Mouse (Mus musculus) frontal cortex, postnatal 10 days (tissue): ENCODE results near the gene Pmfbp1.

Source experiments
- DNase-seq, 2 experiments: peaks; one replicate each; pipeline ENCODE4 v3.0.0; 2022; ENCODE audit warnings: low spot score in 2 of 2, mixed read lengths in 1 of 2

Gene Pmfbp1

DNA sequence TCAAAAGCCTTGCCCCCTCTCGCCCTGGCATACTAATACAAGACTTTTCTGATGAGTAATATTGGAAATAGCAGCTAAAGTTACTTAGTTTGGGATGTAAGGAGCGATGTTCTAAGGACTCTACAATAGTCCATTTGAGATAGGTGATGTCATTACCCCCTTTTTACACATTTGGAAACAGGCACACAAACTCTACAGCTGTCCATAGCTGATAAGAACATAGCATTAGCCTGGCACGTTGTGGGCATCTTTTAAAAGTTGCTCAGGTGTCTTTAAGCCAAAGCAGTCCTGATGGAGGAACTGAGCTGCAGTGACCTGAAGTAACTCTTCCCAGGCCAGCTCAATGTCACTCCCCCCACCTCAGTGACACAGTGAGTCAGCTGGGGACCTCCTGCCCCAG, 97.5 kb downstream of the Pmfbp1 start:
- no peak for DNase-seq

DNA sequence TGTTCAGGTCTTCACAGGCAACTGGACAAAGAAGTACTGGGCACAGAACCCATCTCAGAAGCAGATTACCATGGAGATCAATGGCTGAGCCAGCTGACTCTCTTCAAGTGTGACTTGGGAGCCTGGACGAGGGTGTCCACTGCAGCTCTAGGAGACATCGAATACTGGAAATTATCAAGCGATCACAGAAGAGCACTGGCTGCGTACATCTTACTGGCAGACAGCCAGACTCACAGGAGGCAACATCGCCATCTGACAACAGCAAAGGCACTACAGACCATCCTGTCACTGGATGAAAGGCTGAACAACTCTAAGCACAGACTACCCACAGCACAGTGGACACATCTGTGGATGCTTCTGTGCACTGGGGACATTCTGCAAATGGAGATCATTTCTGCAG, 98.3 kb downstream of the Pmfbp1 start:
- no peak for DNase-seq
